In the genomic region with DNA sequence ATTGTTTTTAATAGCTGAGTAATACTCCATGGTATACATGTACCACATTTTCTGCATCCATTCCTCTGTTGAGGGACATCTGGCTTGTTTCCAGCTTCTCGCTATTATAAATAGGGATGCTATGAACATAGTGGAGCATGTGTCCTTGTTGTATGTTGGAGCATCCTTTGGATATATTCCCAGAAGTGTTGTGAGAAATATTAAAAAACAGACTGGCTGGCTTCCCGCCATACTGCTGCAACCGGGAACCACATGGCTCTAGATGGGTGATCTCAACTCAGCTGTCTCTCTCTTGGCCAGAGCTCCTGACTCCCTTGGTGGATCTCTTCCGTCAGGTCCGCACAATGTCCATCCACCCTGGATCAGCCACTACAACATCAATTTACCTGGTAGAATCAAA, we compare ENCODE assay signal across 17 mouse cellular contexts.
DNase-seq lines count a peak whose midpoint lies in the region; ATAC-seq and TF ChIP-seq lines count a peak whose summit lies in the region.
"Had no signal": no experiment of that assay in that cellular context is flagged by ENCODE, and none has a peak within 500 bp of the region (broad histone marks: within the 10 kb centered on the region; RNA-seq: fewer than 3 reads in every experiment).

No protein-coding gene starts in this region.

- WGBS in forebrain, embryonic 15.5 days = 84% methylated on average over 5 of the region's 5 CpGs
- 89% methylated on average over 5 of the region's 5 CpGs for WGBS in forebrain, embryonic 12.5 days
- WGBS in midbrain, postnatal 0 days = 96% methylated on average over 5 of the region's 5 CpGs
- 98% methylated on average over 5 of the region's 5 CpGs for WGBS in midbrain, embryonic 11.5 days

- H3K9me3 ChIP-seq in forebrain, embryonic 15.5 days = no peaks in the 10 kb centered on the region
- no peaks in the 10 kb centered on the region for H3K9me3 ChIP-seq in forebrain, embryonic 12.5 days
- no peaks in the 10 kb centered on the region for H3K9me3 ChIP-seq in midbrain, postnatal 0 days (ENCODE audit: low read length)
- no peaks in the 10 kb centered on the region for H3K9me3 ChIP-seq in midbrain, embryonic 11.5 days (ENCODE audit: control insufficient read depth, low read length)
- H3K9me3 ChIP-seq: hindbrain, embryonic 12.5 days; intestine, embryonic 15.5 days; kidney, embryonic 15.5 days; midbrain, embryonic 12.5 days had no signal

- DNase-seq in midbrain, postnatal 0 days (ENCODE audit: low spot score) = peak; percentile 3
- no peak for DNase-seq in midbrain, embryonic 11.5 days (ENCODE audit: low spot score, missing footprints)
- peak; percentile 69 to 72 for DNase-seq in layer of hippocampus, adult 2 months (ENCODE audit: low spot score in 2 of 2)
- DNase-seq in telencephalon, adult 2 months (ENCODE audit: low read depth, low spot score) = peak; percentile 2
- DNase-seq in urinary bladder, postnatal 10 days (ENCODE audit: low spot score) = no peak
- DNase-seq: adrenal gland, postnatal 10 days; B cell, adult 2 months; cerebellum, adult 8-10 months; liver; lung, adult 2 months had no signal

- no peak overlapping the region for H3K4me3 ChIP-seq in forebrain, embryonic 15.5 days
- no peak overlapping the region for H3K4me3 ChIP-seq in forebrain, embryonic 12.5 days (replicated peaks)
- no peak overlapping the region for H3K4me3 ChIP-seq in midbrain, postnatal 0 days (ENCODE audit: low read depth, low read length)
- H3K4me3 ChIP-seq in midbrain, embryonic 11.5 days (ENCODE audit: low read depth, low read length) = no peak overlapping the region
- H3K4me3 ChIP-seq in layer of hippocampus, adult 2 months = no peak overlapping the region
- H3K4me3 ChIP-seq: hindbrain, embryonic 12.5 days; intestine, embryonic 15.5 days; kidney, embryonic 15.5 days; midbrain, embryonic 12.5 days had no signal

- no peaks in the 10 kb centered on the region for H3K27me3 ChIP-seq in forebrain, embryonic 15.5 days
- H3K27me3 ChIP-seq in forebrain, embryonic 12.5 days = no peaks in the 10 kb centered on the region
- H3K27me3 ChIP-seq in midbrain, postnatal 0 days (ENCODE audit: insufficient read depth, low read length) = no peaks in the 10 kb centered on the region
- no peaks in the 10 kb centered on the region for H3K27me3 ChIP-seq in midbrain, embryonic 11.5 days (ENCODE audit: control insufficient read depth, insufficient read depth, low read length)
- H3K27me3 ChIP-seq: hindbrain, embryonic 12.5 days; intestine, embryonic 15.5 days; kidney, embryonic 15.5 days; midbrain, embryonic 12.5 days had no signal

- TF ChIP-seq CTCF in midbrain, postnatal 0 days (IDR thresholded peaks at IDR 0.05) = no peak
- TF ChIP-seq CTCF in layer of hippocampus, adult 2 months (conservative IDR thresholded peaks at IDR 0.05) = no peak

- H3K27ac ChIP-seq in forebrain, embryonic 15.5 days (replicated peaks) = no peak overlapping the region
- no peak overlapping the region for H3K27ac ChIP-seq in forebrain, embryonic 12.5 days
- H3K27ac ChIP-seq in midbrain, postnatal 0 days (ENCODE audit: low read depth, low read length) = no peak overlapping the region
- no peak overlapping the region for H3K27ac ChIP-seq in midbrain, embryonic 11.5 days (ENCODE audit: low read depth, low read length)
- peak overlapping the region; percentile 48; the same call in 1 of the 2 replicates for H3K27ac ChIP-seq in layer of hippocampus, adult 2 months
- H3K27ac ChIP-seq: hindbrain, embryonic 12.5 days; intestine, embryonic 15.5 days; kidney, embryonic 15.5 days; macrophage; midbrain, embryonic 12.5 days had no signal

- no peak overlapping the region for H3K9ac ChIP-seq in forebrain, embryonic 15.5 days (replicated peaks)
- no peak overlapping the region for H3K9ac ChIP-seq in forebrain, embryonic 12.5 days
- no peak overlapping the region for H3K9ac ChIP-seq in midbrain, postnatal 0 days (replicated peaks; ENCODE audit: low read length, poor library complexity, severe bottlenecking)
- H3K9ac ChIP-seq in midbrain, embryonic 11.5 days (ENCODE audit: low read length) = no peak overlapping the region
- H3K9ac ChIP-seq: hindbrain, embryonic 12.5 days; intestine, embryonic 15.5 days; kidney, embryonic 15.5 days; midbrain, embryonic 12.5 days had no signal

- no peak overlapping the region for H3K4me2 ChIP-seq in forebrain, embryonic 15.5 days (replicated peaks)
- H3K4me2 ChIP-seq in forebrain, embryonic 12.5 days = no peak overlapping the region
- no peak overlapping the region for H3K4me2 ChIP-seq in midbrain, postnatal 0 days (ENCODE audit: low read depth, low read length, poor library complexity, severe bottlenecking)
- H3K4me2 ChIP-seq in midbrain, embryonic 11.5 days = no peak overlapping the region
- H3K4me2 ChIP-seq: hindbrain, embryonic 12.5 days; intestine, embryonic 15.5 days; kidney, embryonic 15.5 days; midbrain, embryonic 12.5 days had no signal

- H3K4me1 ChIP-seq in forebrain, embryonic 15.5 days = no peaks in the 10 kb centered on the region
- H3K4me1 ChIP-seq in forebrain, embryonic 12.5 days = no peaks in the 10 kb centered on the region
- no peaks in the 10 kb centered on the region for H3K4me1 ChIP-seq in midbrain, postnatal 0 days (ENCODE audit: insufficient read depth, low read length)
- no peaks in the 10 kb centered on the region for H3K4me1 ChIP-seq in midbrain, embryonic 11.5 days (ENCODE audit: control insufficient read depth, insufficient read depth, low read length)
- H3K4me1 ChIP-seq: hindbrain, embryonic 12.5 days; intestine, embryonic 15.5 days; kidney, embryonic 15.5 days; midbrain, embryonic 12.5 days had no signal

- no peaks in the 10 kb centered on the region for H3K36me3 ChIP-seq in forebrain, embryonic 15.5 days
- H3K36me3 ChIP-seq in forebrain, embryonic 12.5 days (replicated peaks) = no peaks in the 10 kb centered on the region
- no peaks in the 10 kb centered on the region for H3K36me3 ChIP-seq in midbrain, postnatal 0 days (ENCODE audit: insufficient read depth, low read length)
- H3K36me3 ChIP-seq in midbrain, embryonic 11.5 days (ENCODE audit: control insufficient read depth, insufficient read depth, low read length) = no peaks in the 10 kb centered on the region
- H3K36me3 ChIP-seq: hindbrain, embryonic 12.5 days; intestine, embryonic 15.5 days; kidney, embryonic 15.5 days; midbrain, embryonic 12.5 days had no signal

- peak; percentile 48 for ATAC-seq in forebrain, embryonic 15.5 days (replicated peaks)
- no peak for ATAC-seq in forebrain, embryonic 12.5 days (ENCODE audit: low FRiP score)
- no peak for ATAC-seq in midbrain, postnatal 0 days (ENCODE audit: low FRiP score)
- ATAC-seq in midbrain, embryonic 11.5 days (ENCODE audit: low FRiP score) = no peak
- ATAC-seq: intestine, embryonic 15.5 days had no signal

Comparison
In these comparisons a context has a peak if more than half of its experiments do, and no peak if none do; other contexts are left out.
1. DNase-seq: peak in midbrain, postnatal 0 days (single experiment), layer of hippocampus, adult 2 months (2 of 2) and telencephalon, adult 2 months (single experiment); none in midbrain, embryonic 11.5 days (single experiment) and urinary bladder, postnatal 10 days (single experiment).